Mouse (Mus musculus) liver, postnatal 0 days (tissue): ENCODE data around the gene Bsg.

Experiments
- CTCF ChIP-seq: sonication (generic); IDR thresholded peaks from 2 replicates; pipeline ENCODE4 v1.5.1; 2016; ENCODE audit warnings: antibody characterized with exemption, low read depth
- EP300 ChIP-seq: IDR thresholded peaks from 2 replicates; pipeline ENCODE4 v1.6.1; 2016; ENCODE audit warnings: antibody characterized with exemption, low read depth, mild to moderate bottlenecking

GRCm38 (mm10) chr10:79673054-79673453 lies 31.2 kb upstream of the Bsg start:
- no peak for TF ChIP-seq EP300
- no peak for TF ChIP-seq CTCF
